Mouse (Mus musculus): ENCODE data around the gene Slc16a2. TPM values are rescaled to one million over a fixed set of nuclear protein-coding genes. Genes with fewer than 3 reads are reported as not detected.

Gene Slc16a2
- total RNA-seq (2023), result 0.50 TPM

GRCm38 (mm10) chrX:103821832-103822196 is at the start of gene Slc16a2:
Slc16a2 (minus strand) TSS chrX:103821983.

Other genes starting within 250 kb of the Slc16a2 start
- gene Zcchc13, start 191.4 kb downstream of the Slc16a2 start, total RNA-seq (2023), result not detected
- gene Rlim, start 159.3 kb upstream of the Slc16a2 start, total RNA-seq (2023), result 96.0 TPM

Measured in CD4-positive naive resting alpha-beta T cell, adult 57 days (primary cell).